Mouse (Mus musculus) spleen, postnatal 10 days (tissue): Measurements from ENCODE around the gene Nxpe5.
A peak's percentile ranks its signal among the peaks of the same experiment; 100 is the strongest.

Experiments
- DNase-seq, 2 experiments: peaks; one replicate each; pipeline ENCODE4 v3.0.0; 2021 to 2022; ENCODE audit warnings: low spot score in 2 of 2

Gene Nxpe5

DNA sequence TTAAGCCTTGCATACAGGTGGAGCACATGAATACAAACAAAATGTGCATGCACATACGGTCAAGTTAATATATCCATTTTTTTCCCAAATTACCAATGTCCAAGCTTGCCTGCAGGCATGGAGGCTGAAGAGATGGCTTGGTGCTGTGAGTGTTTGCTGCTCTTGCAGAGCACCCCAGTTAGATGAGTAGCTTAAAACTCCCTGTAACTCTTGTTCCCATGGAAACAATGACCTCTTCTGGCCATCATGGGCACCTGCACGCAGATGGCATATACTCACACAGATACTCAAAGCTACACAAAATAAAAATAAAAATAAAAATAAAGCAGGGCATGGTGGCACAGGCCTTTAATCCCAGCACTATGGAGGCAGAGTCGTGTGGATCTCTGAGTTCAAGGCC is 27.4 kb downstream of the Nxpe5 start:
- no peak for DNase-seq

DNA sequence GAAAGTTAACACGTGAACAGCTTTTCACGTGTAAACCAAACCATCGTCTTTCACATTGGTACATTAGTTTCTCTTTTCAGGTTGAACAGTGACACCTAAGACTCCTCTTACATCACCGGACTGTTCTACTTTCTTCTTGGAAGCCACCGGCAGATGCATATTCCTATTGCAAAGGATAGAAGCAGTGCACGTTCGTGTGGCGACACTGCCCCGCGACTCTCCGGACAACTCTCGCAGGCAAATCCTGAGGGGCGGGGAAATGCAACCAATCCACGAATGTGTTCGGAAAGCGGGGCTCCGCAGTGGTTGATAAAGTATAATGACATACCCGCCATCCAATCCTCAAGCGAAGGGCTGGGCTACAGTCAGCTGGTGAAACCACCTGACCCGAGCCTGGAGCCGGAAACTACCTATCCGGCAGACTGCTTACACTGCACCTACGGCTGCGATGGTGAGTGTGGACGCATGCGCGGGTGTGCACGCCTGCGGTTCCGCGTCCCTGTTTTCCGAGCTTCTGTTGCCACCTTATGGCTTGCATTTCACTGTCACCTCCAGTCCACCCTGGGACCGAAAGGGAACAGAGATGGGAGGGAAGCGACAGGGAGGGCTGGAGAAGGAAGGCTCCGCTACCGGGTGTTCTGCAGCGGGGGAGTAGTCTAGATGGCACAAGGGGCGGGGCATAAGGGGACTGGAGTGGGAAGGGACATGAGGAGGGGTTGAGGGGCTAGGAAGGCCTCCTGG is 29.8 kb downstream of the Nxpe5 start, which contains the start of gene Lamtor4:
Gene Lamtor4, plus strand, starts transcription at position 130 of the 741 bp plus-strand sequence.
- peak; percentile 81 to 92 for DNase-seq

DNA sequence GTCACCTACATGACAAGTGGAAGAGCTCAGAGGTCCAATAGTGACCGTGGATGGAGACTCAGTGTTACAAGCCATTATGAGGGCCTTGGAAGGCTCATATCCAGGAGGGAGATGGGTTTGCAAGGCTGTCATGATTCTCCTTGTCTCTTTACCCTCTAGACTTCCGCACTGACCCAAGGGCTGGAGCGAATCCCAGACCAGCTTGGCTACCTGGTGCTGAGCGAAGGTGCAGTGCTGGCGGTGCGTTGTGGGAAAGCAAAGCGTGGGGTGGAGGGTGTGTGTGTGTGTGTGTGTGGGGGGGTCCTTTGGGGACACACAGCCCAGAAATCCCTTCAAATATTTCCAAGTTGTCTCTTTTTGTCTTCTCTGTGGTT is 30.4 kb downstream of the Nxpe5 start:
- DNase-seq: no peak

DNA sequence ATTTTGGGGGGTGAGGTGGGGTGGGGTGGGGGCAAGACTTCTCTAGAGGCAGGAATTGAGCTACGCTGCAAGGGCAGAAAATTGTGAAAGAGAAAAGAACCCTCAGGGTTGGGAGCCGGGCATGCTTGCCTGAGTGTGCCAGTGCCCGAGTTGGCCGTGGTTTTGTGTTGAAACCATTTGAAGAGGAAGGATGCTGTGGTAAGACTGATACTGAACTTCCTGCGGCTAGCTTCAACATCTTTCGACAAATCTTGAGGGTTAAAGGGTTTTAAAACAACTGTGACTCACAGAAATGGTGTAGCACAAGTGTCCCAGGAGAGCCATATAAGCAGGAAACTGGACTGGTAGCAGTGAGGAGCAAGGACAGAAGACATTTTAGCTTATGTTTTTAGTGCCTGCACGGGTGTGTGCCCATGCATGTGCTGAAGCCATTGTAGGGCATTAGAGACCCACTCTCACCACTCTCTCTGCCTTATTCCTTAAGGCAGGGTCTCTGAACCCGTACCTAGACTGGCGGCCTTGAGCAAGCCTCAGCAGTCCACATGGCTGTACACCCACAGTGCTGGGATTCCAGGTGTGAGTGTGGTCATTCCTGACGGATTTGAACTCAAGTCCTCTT is 31.4 kb downstream of the Nxpe5 start:
- DNase-seq: peak in 1 of 2 experiments; percentile 46

DNA sequence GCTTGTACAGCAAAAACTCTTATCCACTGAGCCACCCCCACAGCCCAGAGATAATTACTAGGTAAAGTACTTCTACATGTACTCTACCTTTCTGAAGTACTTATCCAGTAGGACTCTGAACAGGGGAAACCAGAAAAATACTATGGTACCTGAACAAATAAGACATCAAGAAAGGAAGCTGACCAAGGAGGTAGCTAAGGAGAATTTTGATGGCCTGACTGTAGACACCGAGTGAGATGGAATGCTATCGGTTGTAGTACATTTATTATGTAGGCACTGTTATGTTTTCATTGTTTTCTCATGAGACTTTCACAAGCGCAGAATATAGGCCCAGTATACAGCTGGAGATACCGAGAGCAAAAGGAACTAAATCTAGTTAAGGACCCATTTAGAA is 31.9 kb downstream of the Nxpe5 start:
- DNase-seq: no peak

DNA sequence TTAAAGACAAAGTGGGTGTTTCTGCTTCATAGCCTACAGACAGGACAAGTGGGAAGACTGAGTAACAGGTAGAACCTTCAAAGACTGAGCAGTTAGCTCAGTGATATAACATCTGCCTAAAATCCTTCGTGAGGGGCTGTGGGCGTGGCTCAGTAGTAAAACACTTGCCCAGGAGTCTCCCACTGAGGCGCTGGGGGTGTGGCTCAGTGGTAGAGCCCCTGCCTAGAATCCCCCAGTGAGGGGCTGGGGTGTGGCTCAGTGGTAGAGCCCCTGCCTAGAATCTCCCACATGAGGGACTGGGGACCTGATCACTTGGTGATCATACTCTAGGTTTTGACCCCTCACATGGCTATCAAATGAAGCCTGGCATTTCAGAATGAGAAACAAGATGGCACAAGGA is 32.4 kb downstream of the Nxpe5 start:
- no peak for DNase-seq

DNA sequence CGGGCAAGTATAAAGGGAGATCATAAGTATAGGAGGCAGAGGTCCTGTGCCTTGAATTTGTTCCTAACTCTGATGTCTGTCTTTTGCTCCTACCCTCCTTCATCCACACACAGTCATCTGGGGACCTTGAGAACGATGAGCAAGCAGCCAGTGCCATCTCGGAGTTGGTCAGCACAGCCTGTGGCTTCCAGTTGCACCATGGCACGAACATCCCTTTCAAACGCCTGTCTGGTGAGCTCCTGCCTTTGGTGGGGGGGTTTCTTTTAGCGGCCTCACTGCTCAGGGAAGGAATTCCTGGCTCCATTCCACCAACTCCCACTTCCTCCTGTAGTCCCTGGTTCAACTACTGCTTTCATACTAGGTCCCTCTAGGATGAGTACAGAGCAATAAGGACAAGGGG is 32.8 kb downstream of the Nxpe5 start:
- no peak for DNase-seq

DNA sequence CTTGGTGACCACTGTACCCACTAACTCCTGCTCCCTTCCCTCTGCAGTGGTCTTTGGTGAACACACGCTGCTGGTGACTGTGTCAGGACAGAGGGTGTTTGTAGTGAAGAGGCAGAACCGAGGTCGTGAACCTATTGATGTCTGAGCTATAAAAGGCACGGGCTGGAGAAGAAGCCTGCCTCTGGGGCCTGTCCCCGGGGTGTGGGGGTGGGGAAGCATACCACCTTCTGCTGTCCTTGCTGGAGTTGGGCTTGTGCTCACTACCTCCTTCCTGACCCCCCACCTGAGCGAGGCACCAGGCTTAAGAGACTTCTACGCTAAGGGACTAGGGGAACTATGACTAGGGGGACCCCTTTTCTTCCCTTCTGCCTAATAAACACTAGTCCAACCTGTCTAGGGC is 33.3 kb downstream of the Nxpe5 start:
- no peak for DNase-seq

DNA sequence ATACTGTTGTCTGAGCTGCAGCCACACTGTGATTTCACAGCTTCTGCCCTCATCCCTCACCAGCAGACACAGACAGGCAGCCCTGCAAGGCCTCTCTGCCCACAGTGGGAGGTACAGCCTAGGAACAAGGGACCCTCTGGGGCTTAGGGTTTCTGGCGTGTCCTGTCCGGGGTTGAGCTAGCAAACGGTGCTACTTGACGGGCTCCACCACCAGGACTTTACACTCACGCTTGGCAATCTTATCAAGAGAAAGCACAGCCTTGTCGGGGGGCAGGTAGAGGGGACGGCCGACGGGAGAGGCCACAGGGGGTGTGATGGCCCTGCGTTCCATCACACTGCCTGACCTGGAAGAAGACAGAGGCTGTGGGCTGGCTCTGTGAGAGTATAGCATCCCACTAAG is 34.4 kb downstream of the Nxpe5 start:
- no peak for DNase-seq

DNA sequence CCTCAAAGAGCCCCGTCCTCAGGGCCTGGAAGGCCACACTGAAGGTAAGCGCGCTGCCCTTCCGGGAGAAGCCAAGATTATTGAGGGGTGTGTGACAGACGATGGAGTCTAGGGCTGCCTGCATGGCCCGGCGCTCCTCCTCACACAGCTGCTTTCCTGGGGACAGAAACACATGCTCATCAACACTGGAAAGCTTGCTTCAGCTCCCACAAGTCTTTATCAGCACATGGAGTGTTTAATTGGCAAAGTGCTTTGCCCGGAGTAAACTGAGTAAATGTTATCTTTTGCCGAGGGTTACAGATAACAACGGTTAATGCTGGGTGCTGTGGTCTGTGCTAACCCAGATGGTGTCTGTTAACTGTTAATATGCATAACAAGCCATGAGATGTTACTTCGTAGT is 35.1 kb downstream of the Nxpe5 start:
- no peak for DNase-seq

DNA sequence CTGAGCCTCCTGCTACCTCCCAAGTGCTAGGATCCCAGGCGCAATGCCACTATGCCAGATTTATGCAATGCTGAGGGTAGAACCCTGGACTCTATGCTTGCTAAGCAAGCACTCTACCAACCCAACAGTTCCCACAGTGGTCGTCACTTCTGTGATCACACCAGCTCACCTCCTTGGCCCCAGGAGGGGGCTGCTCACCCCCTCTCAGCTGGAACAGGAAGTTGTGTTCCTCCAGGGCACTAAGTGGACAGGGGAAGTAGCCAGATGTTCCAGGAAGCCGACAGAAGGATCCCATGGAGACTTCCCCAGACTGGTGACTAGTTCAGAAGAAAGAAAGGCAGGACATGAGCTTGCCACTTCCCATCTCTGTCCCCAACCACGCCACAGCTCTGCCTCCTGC is 36.3 kb downstream of the Nxpe5 start:
- DNase-seq: no peak

DNA sequence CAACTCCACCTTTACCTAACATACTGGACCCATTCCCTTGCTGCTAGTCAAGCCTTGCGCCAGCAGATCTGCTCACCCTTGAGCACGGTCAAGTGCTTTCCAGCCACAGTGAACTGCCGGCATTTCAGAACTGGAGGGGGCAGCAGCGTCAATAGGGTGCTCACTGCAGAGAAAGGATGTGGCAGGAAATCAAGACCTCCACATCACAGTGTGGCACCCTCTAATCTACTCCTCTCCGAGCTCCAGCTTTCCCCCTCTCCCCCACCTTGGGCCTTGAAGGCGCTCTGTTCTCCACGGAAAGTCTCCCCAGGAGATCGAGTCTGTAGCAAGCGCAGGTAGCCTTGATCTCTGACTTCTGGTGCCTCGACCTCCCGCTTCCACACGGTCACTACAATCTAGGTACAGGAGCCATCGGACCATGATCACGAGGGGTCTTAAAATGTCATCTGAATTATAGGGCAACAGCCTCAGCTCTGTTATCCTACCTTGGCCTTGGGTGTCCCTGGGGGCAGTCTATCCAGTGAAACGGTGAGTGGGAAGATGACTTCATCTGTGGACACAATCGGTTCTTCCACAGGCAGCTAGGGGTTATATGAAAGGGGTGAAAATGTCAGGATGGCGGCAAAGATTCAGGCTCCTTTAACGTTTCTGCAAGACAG is 37.0 kb downstream of the Nxpe5 start:
- no peak for DNase-seq

DNA sequence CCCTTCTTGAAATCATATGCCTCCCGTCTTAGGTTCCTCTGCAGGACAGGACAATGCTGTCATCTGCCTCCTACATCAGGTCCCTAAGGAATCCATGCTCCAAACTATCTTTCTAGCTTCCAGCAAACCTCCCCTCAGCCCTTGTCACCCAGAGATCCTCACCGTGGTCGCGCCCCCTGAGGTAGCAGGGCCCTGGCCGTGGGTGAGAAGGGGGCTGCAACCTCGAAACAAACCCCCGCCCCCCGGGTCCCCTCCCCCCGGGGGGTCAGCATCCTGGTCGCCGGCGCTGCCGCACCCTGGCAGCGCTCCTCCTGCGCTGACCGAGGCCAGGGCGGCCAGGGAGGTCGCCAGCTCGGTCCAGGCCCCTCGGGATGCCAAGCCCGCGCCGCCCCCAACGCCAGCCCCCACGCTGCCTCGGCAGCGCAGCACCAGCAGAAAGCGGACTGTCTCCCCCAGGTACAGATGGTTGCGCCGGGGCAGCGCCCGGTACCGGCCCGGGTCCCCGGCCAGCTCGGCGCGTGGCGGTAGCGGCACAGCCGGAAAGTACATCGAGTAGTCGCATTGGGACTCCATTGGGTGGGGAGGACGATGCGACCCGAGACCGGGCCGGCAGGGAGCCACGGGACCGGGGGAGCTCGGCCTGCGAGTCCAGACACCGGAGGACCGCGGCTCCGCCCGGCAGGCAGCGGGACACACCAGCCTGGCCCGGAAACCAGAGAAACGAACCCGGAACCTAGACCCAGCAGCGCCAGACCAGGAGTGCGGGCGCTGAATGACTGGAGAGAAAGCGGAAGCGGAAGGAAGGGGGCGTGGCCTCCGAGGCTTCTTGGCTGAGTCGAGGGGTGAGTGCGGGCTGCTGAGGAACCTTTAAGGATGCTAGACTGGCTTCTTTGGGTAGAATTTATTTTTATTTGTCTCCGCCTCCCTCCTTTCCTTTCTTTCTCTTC is 37.8 kb downstream of the Nxpe5 start, which contains the start of gene BC037034:
Gene BC037034, minus strand, starts transcription at position 774 of the 947 bp plus-strand sequence.
- DNase-seq: peak; percentile 88 to 96

DNA sequence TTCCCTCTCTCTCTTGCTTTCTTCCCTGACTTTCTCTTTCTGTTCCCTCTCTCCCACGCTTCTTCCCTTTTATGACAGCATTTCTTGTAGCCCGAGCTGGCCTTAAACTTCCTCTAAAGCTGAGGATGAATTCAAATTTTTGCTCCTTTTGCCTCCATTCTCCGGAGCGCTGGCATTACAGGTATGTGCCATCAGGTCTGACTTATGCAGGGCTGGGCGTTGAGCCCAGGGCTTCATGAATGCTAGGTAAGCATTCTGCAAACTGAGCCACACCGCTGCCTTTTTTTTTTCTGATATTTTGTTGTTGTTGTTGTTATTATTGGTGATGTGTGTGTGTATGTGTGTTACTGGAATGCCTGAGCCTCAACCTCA is 38.5 kb downstream of the Nxpe5 start:
- DNase-seq: no peak

DNA sequence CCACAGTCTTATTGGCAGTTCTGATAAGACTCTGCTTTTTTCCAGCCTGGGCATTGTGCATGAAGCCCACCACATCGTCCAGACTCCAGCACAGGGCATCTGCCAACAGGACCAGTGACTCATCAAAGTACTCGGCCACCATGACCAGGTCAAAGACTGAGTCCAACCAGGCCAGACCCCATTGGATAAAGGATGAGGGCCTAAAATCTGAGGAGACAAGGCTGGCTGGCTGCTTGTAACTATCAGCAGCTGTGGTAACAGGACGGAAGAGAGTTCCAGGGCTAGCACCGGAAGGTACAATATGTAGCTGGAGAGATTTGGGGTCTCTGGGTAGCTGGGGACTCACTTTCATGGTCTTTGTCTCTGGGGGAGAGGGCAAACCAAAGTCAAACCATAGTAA is 40.0 kb downstream of the Nxpe5 start:
- no peak for DNase-seq

DNA sequence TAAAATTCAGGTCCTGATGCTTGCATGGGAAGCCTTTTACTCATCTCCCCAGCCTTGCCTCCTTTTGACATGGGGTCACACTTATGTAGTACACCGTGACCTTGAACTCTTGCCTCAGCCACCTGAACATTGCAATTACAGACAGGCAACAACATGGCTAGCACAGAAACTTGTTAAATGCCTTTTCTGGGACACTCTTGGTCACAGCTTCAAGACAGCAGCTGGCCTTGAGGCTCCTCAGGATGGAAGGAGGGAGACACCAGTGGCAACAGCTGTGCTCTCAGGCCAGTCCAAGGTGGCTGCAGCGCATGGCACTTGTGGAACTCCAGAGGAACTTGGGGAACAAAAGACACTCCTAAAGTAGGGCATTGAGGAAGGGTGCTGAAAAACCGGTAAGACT is 41.4 kb downstream of the Nxpe5 start:
- no peak for DNase-seq

DNA sequence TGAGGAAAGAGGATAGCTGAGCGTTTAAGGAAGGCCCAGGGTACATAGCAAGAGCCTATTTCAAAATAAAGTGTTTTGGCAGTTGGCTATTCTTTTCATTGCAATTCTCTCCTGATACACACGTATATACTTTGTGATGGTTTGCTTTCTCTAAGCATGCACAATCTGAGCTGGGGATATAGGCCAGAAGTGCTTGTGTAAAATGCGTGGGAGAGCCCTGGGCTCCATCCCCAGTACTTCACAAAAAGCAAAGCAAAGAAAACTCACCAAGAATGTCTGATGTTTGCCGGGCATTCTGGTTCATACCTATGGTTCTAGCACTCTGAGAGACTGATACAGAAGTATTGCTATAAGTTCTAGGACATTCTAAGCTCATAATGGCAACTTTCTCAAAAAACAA is 43.3 kb downstream of the Nxpe5 start:
- no peak for DNase-seq

DNA sequence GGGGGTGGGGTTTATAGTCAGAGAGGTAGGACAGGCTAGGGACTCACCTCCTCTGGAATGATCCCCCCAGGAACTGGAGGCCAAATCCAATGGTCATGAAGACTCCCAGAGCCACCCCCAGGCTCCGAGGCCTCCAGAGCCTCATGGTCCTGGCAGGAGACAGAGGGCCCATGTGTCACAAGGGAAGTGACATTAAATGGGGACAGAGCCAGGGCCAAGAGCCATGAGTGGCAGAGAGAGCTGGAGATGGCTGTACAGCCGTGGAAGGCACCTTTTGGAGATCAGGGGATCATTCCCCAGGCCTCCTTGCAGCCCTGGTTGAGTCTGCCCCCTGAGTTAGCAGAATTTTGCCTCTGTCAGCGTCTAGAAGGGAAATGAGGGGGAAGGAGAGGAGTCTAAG is 45.5 kb downstream of the Nxpe5 start:
- peak in 1 of 2 experiments; percentile 1 for DNase-seq

DNA sequence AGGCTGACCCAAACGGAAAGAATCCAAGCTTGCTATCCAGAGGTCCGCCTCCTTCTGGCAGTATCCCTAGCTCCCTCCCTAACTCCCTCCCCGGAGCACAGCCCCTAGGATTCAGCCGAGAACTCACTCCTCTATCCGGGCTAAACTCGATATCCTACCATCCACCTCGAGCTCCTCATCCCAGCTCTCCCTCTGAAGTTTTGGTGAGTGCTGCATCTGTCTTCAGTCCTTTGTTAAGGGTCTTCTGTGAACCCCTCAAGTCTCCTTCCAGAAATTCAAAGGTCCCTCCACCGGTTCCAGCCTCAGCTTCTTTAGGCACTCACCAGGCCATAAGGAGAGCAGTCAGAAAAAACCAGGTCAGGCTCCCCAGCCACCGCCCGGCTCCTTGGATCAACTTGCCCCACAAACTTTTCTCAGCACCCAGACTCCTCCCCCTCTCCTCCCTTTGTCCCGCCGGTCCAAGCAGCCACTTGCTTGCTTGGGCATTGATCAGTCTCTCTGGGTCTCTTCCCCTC is 46.8 kb downstream of the Nxpe5 start, which contains the start of gene Gal3st4:
Gene Gal3st4, minus strand, starts transcription at position 432 of the 515 bp plus-strand sequence.
- DNase-seq: no peak

DNA sequence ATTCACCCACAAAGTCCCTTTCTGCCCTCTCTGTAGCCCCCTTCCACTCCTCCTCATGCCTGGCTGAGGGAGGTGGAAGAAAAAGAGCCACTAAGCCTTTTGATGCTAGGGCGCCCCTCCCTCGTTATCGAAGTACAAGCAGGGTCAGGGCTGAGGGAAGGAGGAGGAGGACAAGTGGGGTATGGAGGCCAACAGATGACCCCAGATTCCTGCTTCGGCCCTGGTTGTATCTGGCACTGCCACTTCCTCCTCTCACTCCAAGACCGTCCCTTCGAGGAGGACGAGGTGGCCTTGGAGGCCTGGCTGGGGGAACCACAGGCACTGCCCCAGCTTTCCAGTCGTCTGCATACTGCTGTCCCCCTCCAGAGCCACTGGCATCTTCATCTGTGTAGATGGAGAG is 48.5 kb downstream of the Nxpe5 start:
- no peak for DNase-seq

DNA sequence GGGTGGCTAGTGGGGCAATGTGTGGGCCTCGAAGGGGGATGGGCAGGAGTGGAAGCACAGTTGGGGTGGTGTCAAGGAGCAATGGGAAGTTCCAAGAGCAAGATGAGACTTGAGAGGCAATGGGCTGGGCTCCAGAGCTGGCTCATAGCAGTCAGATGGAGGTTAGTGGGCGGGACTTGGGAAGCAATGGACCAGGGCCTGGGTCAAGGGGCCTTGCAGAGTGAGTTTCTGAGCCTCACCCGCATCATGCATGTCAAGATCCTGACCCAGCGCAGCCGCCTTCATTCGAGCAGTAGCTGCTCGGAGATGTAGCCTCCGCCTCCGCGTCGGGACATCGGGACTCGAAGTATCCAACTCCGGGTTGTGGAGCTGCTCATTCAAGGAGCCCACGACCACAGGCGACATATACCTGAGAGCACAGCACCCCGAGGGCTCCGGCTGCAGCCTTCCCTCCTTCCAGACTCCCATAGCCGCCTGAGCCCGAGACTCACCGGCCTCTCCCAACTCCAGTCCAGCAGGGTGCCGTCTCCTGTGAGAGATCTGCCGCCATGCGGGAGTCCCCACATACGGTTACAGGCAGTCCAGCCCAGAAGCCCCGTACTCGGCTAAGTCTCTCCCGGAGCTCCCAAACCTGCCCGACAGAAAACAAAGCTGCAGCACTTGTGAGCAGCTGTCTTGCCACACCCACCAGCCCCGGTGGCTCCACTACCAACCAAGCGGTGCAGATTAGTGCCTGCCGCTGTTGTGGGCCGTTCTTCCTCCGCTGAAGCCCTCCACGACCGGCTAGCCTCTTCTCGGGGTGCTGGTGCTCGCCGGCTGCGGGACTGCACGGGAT is 49.7 kb downstream of the Nxpe5 start:
- no peak for DNase-seq
